Mouse (Mus musculus) frontal cortex, adult (tissue): Measurements from ENCODE around the gene 4933428G20Rik.

ENCODE experiments used
- ATAC-seq: cut with Nextera tagmentation; 2 replicates; pipeline ENCODE4 v1.9.2; 2017; ENCODE audit warnings: mild to moderate bottlenecking, moderate library complexity, mixed read lengths; ENCODE audit not compliant: low TSS enrichment

The 4933428G20Rik gene

DNA sequence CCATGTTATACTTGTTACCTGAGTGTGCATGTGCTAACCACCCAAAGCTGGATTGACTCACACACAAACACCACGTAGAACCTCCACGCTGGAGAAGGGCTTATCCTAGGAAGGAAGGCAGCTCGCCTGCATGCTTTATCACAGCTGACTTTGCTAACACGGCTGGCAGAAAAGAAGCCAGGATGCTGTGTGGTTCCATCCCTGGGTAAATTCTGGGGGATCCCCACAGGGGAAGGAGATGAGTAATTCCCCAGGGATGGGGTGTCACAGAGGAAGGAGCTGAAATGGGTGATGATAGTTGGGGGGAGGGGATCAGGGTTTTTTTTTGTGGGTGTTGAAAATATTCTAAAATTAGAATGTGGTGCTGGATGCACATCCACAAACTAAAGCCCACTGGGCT lies 5.6 kb upstream of the 4933428G20Rik start:
- ATAC-seq = no peak

DNA sequence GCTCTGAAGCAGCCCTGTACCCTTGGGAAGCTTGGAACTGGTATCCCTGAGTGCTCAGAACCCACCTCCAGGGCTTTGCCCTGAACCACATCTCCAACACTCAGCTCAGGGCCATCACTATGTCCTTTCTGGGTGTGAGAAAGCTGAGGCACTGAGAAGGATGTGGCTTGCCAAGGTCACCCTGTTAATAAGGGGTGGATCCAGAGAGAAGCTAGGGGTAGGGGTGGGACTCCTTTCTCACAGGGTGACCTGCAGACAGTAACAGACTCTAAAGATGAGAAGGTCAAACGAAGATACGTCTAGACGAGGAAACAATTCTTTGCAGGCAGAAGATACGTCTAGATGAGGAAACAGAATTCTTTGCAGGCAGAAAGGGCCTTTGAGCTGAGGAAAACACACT lies 2.7 kb upstream of the 4933428G20Rik start:
- no peak for ATAC-seq

DNA sequence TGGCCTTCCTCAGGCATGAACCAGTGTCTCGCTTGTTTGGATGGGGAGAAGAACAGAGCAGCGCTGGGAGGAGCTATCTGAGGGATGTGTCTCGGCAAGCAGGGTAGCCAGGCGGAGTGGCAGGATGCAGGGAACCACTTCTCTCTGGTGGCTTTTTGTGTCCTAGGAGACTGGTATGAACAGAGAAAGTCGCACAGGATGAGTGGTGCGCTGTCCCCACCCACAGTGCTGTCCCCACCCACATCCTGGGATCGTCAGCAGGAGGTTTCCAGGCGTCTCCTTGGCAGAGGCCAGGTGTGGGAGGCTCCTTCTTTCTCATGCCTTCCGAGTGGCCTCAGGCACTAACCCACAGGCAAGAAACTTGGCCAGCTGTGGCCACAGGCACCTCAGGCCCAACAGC lies 2.2 kb upstream of the 4933428G20Rik start:
- peak; percentile 59 for ATAC-seq

DNA sequence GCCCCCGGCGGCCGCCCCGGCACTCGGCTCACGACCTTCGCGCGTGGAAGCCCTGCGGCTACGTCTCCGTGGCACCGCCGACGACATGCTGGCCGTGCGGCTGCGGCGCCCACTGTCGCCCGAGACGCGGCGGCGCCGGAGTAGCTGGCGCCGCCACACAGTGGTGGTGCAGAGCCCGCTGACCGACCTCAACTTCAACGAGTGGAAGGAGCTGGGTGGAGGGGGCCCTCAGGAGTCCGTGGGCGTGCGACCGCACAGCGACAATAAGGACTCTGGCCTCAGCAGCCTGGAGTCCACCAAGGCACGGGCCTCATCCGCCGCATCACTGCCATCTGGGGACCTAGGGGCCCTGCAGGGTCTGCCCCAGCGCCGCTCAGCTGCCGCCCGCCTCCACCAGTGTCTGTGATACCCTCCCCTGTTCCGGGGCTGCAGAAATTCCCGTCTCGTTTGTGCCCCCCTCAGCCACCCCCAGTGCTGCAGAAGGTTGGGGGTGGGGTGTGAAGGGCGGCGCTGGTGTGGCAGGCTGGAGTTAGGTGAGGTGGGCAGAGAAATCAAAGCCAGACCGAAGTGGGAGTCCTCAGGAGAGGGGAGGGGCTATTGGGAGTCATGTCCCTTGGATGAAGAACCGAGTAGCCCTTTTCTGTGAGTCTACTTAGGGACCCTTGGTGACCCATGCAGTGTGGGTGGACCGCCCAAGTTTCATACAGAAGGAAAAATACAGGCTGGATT lies 744 bp upstream of the 4933428G20Rik start:
- no peak for ATAC-seq

DNA sequence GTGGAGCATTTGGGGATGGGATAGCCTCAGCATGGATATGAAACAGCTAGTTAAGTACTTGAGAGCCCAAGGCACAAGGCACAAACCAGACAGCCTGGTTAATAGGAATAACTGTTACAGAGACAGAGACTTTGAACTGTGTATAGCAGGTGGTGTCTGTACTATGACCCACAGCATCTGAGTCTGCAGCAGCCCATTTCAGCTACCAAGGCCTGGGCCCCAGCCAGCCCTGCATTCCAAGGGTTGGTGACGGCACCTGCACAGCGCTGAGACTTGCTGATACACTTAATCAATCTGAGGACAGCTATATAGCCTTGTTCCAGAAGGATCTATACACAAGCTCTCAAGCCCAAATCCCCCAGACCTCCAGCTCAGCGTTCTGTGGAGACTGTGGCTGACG lies 2.6 kb downstream of the 4933428G20Rik start:
- no peak for ATAC-seq

DNA sequence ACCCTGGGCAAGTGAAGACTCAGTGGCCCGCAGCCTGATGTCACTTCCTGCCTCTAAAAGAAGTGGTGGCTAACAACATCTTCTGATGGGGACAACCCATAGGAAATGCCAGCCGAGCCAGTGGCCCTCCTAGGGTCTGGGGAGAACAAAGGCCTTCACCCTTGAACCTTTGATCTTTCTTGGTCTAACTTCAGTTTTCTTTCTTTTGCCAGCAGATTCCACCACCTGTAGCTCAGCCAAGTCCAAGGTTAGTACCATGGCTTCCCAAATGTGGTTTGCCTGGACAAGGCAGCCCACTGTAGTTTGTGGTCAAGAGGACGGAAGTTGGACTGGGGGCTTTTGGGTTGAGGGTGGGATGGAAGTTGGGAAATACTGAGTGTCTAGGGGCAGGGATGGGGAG lies 7.3 kb downstream of the 4933428G20Rik start:
- ATAC-seq = no peak

DNA sequence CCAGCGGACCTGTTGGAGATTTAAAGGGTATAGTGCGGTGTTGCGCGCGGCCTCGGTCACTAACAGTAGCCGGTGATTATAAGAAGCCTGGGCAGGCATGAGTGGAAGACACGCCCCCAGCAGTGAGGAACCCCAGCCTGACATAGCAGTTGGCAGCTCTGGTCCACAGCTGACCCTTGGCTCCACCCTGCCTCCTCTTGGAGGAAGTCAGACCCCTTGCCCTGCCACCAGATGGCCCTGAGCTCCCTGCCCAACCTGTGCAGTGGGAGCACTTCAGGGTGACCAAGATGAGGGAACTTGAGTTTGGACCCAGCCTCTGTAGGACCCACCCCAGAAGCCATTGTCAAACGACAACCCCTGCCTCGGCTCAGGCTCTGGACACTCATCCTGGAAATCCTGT lies 8.5 kb downstream of the 4933428G20Rik start:
- ATAC-seq = no peak

DNA sequence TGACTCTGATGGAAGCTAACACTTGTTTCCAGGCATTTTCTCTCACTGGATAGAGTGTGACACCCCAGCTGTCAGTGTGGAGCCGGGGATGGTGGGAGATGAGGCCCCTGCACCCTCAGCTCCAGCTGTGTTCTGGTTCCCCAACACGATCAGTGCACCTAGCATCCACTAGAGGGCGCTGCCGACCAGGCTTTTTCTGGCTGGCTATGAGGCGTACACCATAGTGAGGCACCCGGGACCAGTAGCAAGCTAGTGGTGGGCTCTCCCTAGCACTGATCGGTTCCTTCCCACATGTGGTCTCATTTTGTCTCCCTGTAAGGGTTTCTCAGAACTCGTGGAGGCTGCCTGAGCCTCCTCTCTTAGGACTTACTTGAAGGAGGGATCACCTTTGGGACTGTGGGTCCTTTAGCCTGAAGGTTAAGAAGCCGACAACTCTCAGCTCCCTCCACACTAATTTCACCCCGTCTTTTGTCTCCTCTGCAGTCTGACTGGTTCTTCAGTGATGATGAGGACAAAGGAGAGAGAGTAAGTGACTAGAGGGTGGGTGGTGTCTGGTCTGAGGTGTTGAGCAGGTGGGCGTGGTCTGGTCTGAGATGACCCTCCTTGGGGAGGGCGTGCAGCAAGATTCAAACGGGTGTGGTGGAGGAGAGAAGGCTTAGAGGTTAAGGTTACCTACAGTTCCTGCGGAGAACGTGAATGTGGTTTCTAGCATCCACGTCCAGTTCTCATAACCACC lies 10.4 kb downstream of the 4933428G20Rik start:
- peak; percentile 55 for ATAC-seq

DNA sequence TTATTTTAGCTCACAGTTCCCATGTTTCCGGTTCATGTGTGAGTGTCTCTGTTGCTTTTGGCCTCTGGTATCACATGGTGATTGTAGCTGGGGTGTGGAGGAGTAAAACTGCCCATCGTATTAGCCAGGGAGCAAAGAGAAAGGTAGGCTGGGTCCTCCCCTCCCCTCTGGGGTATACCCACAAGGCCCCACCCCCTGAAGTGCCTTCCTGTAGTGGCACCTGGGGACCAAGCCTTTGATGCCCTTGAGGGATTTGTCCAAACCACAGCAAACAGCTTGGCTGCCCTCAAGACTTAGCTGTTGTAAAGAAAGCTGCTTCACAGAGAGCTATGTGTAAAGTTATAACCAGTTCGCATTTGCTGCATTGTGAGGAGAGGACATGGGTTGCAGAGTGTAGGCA lies 12.5 kb downstream of the 4933428G20Rik start:
- ATAC-seq = no peak

DNA sequence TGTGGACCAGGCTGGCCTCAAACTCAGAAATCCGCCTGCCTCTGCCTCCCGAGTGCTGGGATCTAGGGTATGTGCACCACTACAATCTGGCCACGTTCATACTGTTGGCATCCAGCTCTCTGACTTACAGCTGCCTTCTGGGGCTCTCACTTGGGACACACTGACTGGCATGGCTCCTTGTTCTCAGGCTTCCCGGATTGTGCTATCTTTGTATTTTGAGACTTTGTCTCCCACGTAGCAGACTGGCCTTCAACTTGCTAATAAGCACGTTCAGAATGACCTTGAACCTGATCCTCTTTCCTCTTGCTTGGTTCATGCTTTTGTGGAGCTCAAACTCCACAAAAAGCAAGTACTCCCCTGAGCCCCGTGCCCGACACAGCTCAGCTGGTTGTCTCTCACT lies 14.5 kb downstream of the 4933428G20Rik start:
- no peak for ATAC-seq

DNA sequence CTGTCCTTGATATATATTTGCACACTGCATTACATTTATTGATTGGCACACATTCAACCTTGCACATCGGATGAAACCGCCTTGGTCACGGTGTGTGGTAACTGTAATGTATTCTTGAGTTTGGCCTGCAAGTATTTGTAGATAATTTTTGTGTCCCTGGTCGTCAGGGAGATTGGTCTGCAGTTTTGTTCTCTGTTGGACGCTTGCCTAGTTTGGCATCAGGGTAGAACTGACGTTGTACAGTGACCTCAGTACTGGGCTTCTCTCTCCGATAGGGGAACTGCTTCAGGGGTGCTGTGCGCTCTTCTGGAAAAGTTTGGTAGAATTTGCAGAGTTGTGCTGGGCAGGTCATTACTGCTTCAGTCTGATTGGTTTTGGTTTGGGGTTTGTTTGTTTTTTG lies 20.3 kb downstream of the 4933428G20Rik start:
- no peak for ATAC-seq

DNA sequence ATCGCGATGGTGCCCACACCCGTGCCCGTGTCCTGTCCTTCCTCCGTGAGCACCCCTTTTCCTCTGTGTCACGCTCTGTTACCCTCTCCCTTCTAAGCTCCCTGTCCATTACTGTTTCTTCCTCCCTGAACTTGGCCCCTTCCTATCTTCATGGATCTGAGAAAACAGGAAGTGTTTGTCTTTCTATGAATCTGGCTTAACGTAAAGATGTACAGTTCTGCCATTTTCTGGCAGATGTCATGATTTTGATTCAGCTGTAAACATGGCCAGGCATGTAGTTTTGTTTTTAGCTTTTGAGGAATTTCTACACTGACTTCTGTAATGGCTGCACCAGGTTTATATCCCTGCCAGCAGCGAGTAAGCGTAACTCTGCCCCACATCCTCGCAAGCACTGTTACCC lies 21.1 kb downstream of the 4933428G20Rik start:
- ATAC-seq = no peak

DNA sequence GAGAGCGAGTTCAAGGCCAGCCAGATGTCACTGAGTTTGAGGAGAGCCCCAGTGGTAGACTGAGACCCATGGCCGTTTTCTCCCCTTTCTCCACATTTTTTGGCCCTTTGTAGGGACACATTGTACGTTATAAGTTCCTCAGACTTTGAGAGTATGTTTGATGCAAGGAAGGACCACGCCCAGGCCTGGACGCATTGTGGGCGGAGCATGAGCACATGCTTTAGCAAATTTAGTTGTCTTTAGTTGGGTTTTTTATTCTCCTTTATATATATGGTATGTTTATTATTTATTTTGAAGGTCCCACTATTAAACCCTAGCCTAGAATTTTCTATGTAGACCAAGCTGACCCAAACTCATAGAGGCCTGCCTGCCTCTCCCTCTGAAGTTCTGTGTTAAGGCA lies 21.8 kb downstream of the 4933428G20Rik start:
- no peak for ATAC-seq

DNA sequence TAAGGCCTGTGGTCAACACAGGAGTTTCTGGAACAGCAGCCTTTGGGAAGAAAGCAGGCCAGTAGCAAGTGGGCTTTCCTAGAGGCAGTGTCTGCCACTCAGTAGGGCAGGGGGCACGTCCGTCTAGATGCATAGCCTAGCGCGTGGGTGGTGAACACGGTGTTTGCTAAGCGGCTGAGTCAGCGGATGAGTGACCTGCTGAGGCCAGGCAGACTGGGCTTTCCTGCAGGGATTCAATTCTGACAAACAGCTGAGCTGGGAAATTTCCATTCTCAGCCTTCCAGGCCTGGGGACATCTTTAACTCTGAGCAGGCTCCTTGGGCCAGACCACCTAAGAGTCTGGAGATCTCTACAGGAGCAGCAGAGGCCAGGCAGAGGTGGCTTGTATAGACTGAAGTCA lies 22.7 kb downstream of the 4933428G20Rik start:
- ATAC-seq = no peak

DNA sequence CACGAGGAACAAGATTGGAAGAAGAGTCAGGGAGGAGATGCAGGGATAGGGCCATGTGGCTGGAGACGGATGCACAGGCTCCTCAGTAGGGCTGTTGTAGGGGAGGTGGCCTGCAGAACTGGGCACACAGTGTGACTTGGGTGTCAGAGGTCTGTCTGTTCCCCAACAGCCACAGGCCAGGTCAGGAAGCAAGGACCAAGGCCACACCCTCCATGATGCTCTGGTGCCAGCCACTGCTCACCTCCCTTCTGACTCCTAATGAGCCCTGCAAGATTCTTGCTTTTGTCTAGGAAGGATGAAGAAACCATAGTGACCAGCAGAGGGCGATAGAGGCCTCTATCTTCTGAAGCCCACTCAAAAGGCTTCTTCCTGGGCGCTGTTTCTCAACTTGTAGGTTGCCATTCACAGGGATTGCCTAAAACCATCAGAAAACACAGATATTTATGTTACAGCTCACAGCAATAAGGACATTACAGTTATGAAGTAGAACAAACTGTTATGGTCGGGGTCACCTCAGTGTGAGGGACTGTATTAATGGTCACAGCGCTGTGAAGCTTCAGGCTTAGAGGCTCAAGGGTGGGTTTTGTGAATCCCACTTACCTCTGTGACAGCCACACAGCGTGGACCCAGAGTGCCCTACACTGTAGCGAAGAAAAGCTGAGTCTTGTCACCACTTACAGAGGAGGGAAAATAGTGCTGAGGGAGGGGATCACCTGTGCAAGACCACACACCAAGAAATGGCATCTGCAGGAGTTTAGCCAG lies 23.6 kb downstream of the 4933428G20Rik start:
- peak; percentile 39; the same call in 1 of the 2 replicates for ATAC-seq

DNA sequence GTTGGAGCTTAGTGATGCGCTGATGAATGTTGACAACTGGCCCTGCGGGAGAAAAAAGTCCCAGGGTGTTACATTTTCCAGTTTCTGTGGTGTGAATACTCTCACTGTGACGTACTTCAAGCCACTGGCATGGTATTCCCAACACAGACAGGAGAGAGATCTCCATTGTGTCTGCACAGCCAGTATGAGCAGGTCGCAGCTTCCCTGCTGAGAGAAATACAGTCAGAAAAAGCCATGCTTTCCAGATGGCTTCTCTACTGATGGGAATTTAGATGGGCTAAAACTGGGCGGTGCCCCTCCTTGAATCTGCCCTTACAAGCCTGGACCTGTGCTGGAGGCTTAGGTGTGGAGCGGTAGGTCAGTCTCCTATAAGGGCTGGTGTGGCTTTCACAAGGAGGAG lies 28.9 kb downstream of the 4933428G20Rik start:
- no peak for ATAC-seq

DNA sequence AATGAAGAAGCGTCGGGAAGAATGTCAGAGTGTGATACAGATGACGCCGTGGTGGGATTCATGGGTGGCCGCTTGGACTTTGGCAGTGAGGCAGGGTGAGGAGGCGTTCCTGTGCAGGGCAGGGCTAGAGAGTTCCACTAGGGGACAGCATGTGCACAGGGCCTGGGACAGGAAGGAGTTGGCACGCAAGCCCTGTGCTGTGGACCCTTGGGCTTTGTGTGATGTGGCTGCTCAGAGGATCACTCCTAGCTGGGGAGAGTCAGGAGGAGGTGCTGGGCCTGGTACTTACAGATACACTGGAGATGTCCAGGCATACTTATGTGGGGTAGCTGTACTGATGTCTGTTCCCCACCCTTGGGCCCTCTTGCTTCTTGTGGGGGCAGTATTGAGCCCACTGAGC lies 30.3 kb downstream of the 4933428G20Rik start:
- no peak for ATAC-seq

DNA sequence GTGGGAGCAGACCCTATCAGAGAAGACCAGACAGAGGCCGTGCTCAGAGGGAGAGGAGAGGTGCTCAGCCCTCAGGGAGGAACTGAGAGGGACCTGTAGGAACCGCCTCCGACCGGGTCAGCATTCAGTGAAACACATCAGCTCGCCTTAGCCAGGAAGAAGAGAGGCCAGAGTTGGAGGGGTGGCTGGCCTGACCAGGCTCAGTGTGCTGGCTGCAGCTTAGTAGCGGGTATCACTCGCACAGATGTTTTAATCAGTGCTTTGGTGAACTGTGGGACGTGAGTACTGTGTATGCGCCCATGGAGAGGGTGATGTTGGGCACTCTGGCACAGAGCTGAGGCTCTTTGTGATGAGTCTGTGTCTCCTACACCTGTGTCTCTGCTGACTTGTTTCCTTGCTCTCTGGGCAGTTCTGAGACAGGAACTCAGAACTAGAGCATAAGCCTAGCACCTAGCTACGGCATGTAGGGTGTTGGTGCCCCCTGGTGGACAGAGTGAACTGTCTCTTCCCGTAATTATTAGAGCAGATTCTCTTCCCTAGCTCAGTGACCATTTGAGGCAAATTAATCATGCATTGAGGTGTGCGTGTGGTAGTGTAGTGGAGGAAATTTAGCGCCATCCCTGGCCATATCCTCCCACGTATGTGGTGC lies 31.4 kb downstream of the 4933428G20Rik start:
- peak; percentile 62; the same call in 1 of the 2 replicates for ATAC-seq

DNA sequence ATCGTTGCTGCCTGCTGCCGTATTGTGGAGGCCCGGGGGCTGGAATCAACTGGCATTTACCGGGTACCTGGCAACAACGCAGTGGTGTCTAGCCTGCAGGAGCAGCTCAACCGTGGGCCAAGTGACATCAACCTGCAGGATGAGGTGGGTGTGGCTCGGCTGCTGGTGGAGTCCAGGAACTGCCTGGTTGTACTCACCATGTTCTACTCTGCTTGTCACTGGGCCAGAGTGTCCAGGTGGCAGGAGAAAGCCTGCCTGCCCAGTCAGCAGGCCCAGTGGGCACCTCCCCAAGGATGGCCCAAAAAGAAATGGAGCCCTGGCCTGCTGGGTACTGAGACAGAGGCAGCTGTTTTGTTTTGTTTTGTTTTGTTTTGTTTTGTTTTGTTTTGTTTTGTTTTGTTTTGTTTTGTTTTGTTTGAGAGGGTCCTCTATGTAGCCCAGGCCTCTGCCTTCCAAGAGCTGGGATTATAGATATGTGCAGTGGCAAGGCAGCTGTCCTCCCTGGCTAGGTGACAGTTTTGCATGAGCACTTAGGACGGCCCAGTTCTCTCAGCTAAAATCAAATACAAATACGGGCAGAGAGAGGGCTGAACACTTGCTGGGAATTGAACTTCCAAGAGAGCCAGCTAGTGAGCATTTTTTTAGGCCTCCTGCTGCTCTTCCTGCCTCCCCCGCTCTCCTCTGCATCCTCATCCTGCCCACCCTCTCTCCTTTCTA lies 33.5 kb downstream of the 4933428G20Rik start:
- ATAC-seq = peak; percentile 32; the same call in 1 of the 2 replicates

DNA sequence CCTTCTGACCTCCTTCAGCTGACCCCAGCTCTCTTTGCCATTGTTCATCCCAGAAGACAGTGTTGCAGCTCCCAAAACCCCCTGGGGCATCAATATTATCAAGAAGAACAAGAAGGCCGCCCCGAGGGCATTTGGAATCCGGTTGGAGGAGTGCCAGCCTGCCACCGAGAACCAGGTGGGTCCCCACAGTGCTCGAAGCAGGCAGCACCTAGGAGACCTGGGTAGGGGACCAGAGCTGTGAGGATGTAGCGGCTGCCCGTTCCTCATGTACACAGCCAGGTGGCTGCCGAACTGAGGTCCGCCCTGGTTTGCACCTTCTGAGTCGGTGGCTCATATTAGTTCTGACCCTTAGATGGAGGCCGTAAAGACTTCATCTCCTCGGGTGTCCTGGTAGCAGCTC lies 34.2 kb downstream of the 4933428G20Rik start:
- no peak for ATAC-seq

DNA sequence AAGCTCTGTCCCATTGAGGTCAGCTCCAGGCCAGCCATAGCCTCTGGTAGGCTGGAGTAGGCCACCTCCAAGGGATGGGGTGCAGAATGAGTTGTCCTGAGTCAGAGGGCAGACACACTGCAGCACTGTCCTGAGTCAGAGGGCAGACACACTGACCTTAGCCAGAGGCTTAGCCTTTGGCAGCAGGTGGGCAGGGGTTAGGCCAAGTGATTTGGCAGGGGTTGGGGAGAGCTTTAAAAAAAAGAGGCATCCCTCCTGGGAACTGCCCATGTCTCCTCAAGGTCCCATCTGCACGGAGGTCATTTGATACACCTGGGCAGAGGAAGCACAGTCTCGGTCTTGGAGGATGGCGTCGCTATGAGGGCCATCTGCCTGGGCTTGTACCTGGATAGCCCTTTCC lies 36.1 kb downstream of the 4933428G20Rik start:
- ATAC-seq = no peak

DNA sequence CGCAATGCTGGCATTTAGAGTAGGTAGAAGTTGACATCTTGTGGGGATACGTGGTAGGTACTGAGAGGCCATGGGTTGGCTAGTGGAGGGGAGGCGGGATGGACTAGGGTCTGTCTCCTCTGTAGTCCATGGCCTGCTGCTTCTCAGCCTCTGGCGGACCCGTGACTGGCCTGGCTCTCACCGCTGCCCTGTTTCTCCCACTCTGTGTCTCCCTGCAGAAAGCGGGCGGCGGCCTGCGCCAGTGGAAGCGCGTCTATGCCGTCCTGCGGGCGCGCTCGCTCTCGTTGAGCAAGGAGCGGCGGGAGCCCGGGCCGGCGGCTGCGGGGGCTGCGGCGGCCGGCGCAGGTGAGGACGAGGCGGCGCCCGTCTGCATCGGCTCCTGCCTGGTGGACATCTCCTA lies 37.0 kb downstream of the 4933428G20Rik start:
- no peak for ATAC-seq
